Mouse (Mus musculus) midbrain, embryonic 12.5 days (tissue): ENCODE data around the gene Ralgps2. TPM values are rescaled to one million over a fixed set of nuclear protein-coding genes. Genes with fewer than 3 reads are reported as not detected.

Experiments used
- ATAC-seq: fragments of 200-750 bp; cut with Nextera tagmentation; 2 replicates; pipeline ENCODE4 v1.8.0; 2017; ENCODE audit warnings: low read depth, moderate TSS enrichment, moderate library complexity; ENCODE audit not compliant: low FRiP score
- H3K27ac ChIP-seq: fragments of 300-500 bp; sonication (generic); replicated peaks from 2 replicates; pipeline ENCODE4 v1.5.1; 2016; ENCODE audit warnings: mild to moderate bottlenecking
- H3K27me3 ChIP-seq: fragments of 300-500 bp; sonication (generic); 2 replicates; pipeline ENCODE4 v1.6.1; 2016; ENCODE audit warnings: mild to moderate bottlenecking
- H3K36me3 ChIP-seq: fragments of 300-500 bp; sonication (generic); 2 replicates; pipeline ENCODE4 v1.6.1; 2016
- H3K4me1 ChIP-seq: fragments of 300-500 bp; sonication (generic); 2 replicates; pipeline ENCODE4 v1.6.1; 2016
- H3K4me2 ChIP-seq: fragments of 300-500 bp; sonication (generic); replicated peaks from 2 replicates; pipeline ENCODE4 v1.6.1; 2016; ENCODE audit warnings: mild to moderate bottlenecking, moderate library complexity
- H3K4me3 ChIP-seq: fragments of 300-500 bp; sonication (generic); 2 replicates; pipeline ENCODE4 v1.5.1; 2016; ENCODE audit warnings: mild to moderate bottlenecking
- H3K9ac ChIP-seq: fragments of 300-500 bp; sonication (generic); replicated peaks from 2 replicates; pipeline ENCODE4 v1.6.1; 2016; ENCODE audit warnings: mild to moderate bottlenecking, moderate library complexity
- H3K9me3 ChIP-seq: fragments of 300-500 bp; sonication (generic); 2 replicates; pipeline ENCODE4 v1.6.1; 2016; ENCODE audit warnings: mild to moderate bottlenecking
- WGBS: fragments of 180-500 bp; shearing (Covaris S2); methylation state at CpG from one replicate; pipeline ENCODE4 v1.1.7; 2016; 5-methylcytosine and 5-hydroxymethylcytosine counted together
- polyA plus RNA-seq: library from polyadenylated mRNA; unstranded; fragments of >200 nt; fragmentation: Nextera tagmentation; extraction: Ambion mirVana; gene quantifications from 2 replicates; pipeline ENCODE4 v1.2.1, GENCODE M21; 2016

Gene Ralgps2
- polyA plus RNA-seq, 1 experiment from 2014 or later = 125 TPM

GRCm38 (mm10) chr1:156921290-156921994, 18.0 kb downstream of the Ralgps2 start:
- Histone ChIP-seq H3K27ac (0 out of 2 replicates have a peak overlapping the region, but pooled peaks have one; percentile 8), H3K4me2 (no peak overlapping the region), H3K9me3 (no peaks in the 10 kb centered on the region), H3K9ac (no peak overlapping the region), H3K27me3 (no peaks in the 10 kb centered on the region), H3K36me3 (no peaks in the 10 kb centered on the region), H3K4me1 (peaks cover 28% of the 10 kb centered on the region), H3K4me3 (no peak overlapping the region)
- ATAC-seq = no peak
- 74% methylated on average over 12 of the region's 12 CpGs for WGBS

GRCm38 (mm10) chr1:156917460-156917859, 22.0 kb downstream of the Ralgps2 start:
- Histone ChIP-seq H3K9ac (no peak overlapping the region), H3K4me3 (no peak overlapping the region), H3K9me3 (no peaks in the 10 kb centered on the region), H3K4me1 (peaks cover 23% of the 10 kb centered on the region), H3K4me2 (no peak overlapping the region), H3K36me3 (no peaks in the 10 kb centered on the region), H3K27me3 (no peaks in the 10 kb centered on the region), H3K27ac (no peak overlapping the region)
- 0 out of 2 replicates have a peak, but pooled peaks have one; percentile 49 for ATAC-seq
- WGBS = 13% methylated on average over 3 of the region's 3 CpGs

DNA sequence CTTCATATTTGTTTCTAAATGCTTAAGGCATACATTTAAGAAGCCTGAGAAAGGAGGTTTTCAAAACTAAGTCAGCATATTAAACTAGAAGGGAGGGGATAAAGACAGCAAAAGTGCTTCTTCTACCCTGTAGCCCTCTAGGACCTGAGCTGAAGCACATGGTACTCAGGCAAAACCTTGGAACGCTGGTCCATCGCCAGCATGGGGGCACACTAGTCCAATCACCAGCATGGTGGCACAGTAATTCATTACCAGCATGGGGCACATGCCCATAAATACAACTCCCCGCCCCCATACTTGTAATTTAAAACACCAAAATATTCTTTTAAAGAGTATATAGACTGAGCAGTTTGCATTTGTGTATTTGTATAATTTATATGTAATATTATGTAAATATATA, 23.1 kb downstream of the Ralgps2 start:
- Histone ChIP-seq H3K27me3 (no peaks in the 10 kb centered on the region), H3K4me3 (no peak overlapping the region), H3K9ac (no peak overlapping the region), H3K4me2 (no peak overlapping the region), H3K4me1 (peaks cover 20% of the 10 kb centered on the region), H3K27ac (no peak overlapping the region), H3K9me3 (no peaks in the 10 kb centered on the region), H3K36me3 (no peaks in the 10 kb centered on the region)
- WGBS = 89% methylated on average over 3 of the region's 3 CpGs
- no peak for ATAC-seq

DNA sequence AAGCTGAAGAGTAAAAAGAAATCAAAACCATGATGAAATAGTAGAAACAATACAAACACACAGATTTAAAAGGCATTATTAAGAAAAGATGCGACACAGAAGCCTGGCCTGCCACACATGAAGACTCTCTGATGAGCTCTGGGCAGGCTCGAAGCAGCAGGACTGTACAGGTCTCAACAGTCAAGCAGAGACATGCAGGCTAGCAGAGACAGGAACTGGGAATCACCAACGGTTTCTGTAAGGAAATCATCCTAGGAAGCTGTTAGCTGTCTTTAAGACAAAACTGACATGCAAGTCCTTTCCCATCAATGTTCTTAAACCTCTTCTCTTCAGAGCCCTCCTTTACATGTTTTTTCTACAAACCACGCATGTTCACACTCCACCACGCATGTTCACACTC, 24.5 kb downstream of the Ralgps2 start:
- 89% methylated on average over 5 of the region's 5 CpGs for WGBS
- ATAC-seq = no peak
- Histone ChIP-seq H3K27ac (no peak overlapping the region), H3K36me3 (no peaks in the 10 kb centered on the region), H3K4me3 (no peak overlapping the region), H3K4me2 (no peak overlapping the region), H3K9ac (no peak overlapping the region), H3K9me3 (no peaks in the 10 kb centered on the region), H3K4me1 (peaks cover 8% of the 10 kb centered on the region; the same call in 1 of the 2 replicates), H3K27me3 (no peaks in the 10 kb centered on the region)

DNA sequence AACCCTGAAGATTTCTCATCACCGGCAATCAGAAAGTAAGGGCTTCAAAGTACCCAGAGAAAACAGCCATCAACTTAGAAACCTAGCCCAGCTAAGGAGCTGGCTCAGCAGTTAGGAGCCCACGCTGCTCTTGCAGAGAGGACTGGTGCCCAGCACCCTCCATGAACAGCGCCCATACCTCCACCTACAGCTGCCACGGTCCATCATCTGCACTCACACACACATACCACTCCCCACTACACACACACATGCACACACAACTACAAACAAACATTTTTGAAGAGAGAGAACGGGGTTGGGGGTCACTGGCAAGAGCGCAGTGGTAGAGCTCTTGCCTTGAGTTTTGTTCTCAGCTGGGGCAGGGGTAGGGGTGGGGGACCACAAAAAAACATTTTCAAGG, 26.2 kb downstream of the Ralgps2 start:
- WGBS = 94% methylated on average over 6 of the region's 6 CpGs
- ATAC-seq = no peak
- Histone ChIP-seq H3K4me1 (0 out of 2 replicates have a peak, but pooled peaks cover 4% of the 10 kb centered on the region), H3K9ac (no peak overlapping the region), H3K27ac (no peak overlapping the region), H3K27me3 (no peaks in the 10 kb centered on the region), H3K36me3 (no peaks in the 10 kb centered on the region), H3K4me2 (no peak overlapping the region), H3K9me3 (no peaks in the 10 kb centered on the region), H3K4me3 (no peak overlapping the region)

DNA sequence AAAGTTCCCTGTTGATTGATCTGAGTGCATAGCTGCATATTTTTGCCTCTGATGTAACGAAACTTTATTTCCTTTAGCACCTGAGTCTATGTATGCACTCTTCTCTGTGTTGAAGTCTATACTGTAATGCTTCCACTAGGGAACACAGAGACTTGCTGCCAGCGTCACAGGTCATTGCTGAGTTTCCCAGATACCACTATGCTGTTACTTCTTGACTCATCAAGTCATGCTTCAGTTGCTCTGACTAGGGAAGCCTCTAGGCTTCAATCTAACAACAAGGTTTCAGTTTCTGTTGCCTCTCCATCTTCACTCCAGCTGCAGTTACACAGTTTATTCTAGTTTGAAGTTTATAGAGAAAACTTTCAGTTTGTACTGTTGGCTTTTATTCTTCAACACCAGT, 28.5 kb downstream of the Ralgps2 start:
- H3K27me3 ChIP-seq = no peaks in the 10 kb centered on the region
- WGBS = 76% methylated on average over 2 of the region's 2 CpGs
- ATAC-seq = no peak
- no peak overlapping the region for H3K9ac ChIP-seq
- H3K4me1 ChIP-seq = 0 out of 2 replicates have a peak, but pooled peaks cover 4% of the 10 kb centered on the region
- H3K36me3 ChIP-seq = peaks cover 7% of the 10 kb centered on the region; the same call in 1 of the 2 replicates
- H3K27ac ChIP-seq = no peak overlapping the region
- no peak overlapping the region for H3K4me2 ChIP-seq
- no peaks in the 10 kb centered on the region for H3K9me3 ChIP-seq
- H3K4me3 ChIP-seq = no peak overlapping the region

DNA sequence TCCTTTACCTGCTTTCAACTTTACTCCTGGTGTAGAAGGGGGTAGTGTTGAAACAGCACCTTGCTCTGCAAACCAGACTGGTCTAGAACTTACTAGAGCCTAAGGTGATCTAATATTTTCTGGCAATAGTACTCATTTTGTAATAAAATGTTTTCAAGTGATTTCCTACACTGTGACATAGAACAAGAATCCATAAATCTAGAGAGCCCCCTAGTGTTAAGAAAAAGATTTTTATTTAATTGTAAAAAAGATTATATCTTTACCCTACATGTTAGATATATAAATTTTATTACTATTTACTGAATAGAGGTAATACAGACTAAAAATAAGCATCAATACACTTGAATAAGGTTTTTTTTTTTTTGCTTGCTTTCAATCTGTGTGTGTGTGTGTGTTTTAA, 29.6 kb downstream of the Ralgps2 start:
- H3K9me3 ChIP-seq = no peaks in the 10 kb centered on the region
- H3K27ac ChIP-seq = no peak overlapping the region
- no peak overlapping the region for H3K9ac ChIP-seq
- H3K4me1 ChIP-seq = 0 out of 2 replicates have a peak, but pooled peaks cover under 1% of the 10 kb centered on the region
- no peak overlapping the region for H3K4me2 ChIP-seq
- peaks cover 7% of the 10 kb centered on the region; the same call in 1 of the 2 replicates for H3K36me3 ChIP-seq
- H3K4me3 ChIP-seq = no peak overlapping the region
- no peak for ATAC-seq
- no peaks in the 10 kb centered on the region for H3K27me3 ChIP-seq

DNA sequence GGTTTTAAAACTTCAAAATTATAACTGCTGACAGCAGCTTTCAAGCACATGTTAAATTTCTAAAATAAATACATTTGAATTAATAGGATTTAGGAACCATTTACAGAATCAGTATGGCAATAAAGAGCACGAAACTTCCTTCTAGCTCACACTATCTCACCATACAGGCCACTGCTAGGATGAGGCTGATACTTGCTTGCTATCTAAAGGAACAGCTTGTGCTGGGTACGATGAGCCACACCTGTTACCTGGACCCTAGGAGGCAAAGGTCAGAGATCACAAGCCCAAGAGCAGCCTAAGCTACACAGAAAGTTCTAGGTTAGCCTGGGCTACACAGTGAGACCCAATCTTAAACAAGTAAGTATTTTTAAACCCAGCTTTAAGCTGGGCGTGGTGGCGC, 30.2 kb downstream of the Ralgps2 start:
- H3K27me3 ChIP-seq = no peaks in the 10 kb centered on the region
- H3K4me1 ChIP-seq = no peaks in the 10 kb centered on the region
- H3K4me3 ChIP-seq = no peak overlapping the region
- H3K4me2 ChIP-seq = no peak overlapping the region
- WGBS = 97% methylated on average over 4 of the region's 4 CpGs
- no peak overlapping the region for H3K27ac ChIP-seq
- no peak overlapping the region for H3K9ac ChIP-seq
- H3K36me3 ChIP-seq = peaks cover 7% of the 10 kb centered on the region; the same call in 1 of the 2 replicates
- no peak for ATAC-seq
- no peaks in the 10 kb centered on the region for H3K9me3 ChIP-seq

DNA sequence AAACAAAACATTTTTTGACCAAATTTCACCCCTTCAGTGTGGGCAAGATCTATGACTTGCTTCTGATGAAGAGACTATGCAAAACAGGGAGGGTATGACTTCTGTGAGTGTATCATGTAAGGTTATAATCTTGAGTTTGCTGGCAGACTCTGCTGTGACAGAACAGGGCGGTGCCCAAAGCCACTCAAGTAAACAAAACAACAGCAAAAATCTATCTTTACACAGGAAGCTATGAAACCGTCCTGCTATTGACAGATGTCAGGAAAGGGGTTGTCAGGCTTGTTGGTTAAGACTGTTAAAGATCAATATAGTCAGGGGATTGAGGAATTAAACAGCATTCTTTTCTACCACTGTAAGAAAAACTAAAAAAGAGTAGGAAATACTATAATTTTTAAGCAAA, 33.8 kb downstream of the Ralgps2 start:
- no peak for ATAC-seq
- Histone ChIP-seq H3K9me3 (no peaks in the 10 kb centered on the region), H3K4me1 (no peaks in the 10 kb centered on the region), H3K4me2 (no peak overlapping the region), H3K4me3 (no peak overlapping the region), H3K27me3 (no peaks in the 10 kb centered on the region), H3K27ac (no peak overlapping the region), H3K9ac (no peak overlapping the region), H3K36me3 (peaks cover 7% of the 10 kb centered on the region; the same call in 1 of the 2 replicates)
- 89% methylated on average over 2 of the region's 2 CpGs for WGBS

DNA sequence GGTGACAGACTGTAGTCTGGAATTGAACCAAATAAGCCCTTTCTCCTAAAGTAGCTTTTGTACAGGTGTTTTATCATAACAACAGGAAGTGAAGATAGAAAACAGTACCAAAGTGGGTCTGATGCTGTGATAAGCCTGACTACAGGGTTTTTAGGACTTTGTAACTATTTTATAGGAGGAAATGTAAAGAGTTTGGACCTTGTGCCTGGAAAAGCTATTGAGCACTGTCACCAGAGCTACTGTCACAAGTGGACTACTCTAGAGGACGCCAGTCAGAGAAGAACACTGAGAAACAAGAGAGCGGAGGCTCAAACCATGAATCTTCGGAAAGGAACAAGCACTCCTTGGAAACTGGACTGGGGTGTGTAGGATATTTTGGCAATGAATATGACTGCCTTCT, 35.5 kb downstream of the Ralgps2 start:
- no peak for ATAC-seq
- H3K36me3 ChIP-seq = peaks cover 12% of the 10 kb centered on the region; the same call in 1 of the 2 replicates
- 93% methylated on average over 3 of the region's 3 CpGs for WGBS

DNA sequence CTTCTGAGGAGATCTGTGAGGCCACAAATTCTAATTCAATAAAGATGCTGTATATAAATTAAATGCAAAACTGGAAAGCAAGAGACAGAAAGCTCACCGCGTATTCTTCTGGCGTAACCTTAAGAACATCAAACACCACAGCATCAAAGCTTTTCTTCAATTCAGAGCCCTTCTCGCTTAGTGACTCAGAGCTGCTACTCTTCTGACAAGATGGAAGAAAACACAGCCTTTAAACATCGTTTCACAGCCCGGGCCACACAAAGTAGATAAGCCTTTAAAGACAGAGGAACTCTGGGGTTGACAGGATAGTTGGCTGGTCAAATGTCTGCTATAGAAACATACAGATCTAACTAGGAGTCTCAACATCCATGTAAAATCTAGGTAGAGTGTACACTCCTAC, 37.7 kb downstream of the Ralgps2 start:
- Histone ChIP-seq H3K9me3 (no peaks in the 10 kb centered on the region), H3K9ac (no peak overlapping the region), H3K4me2 (no peak overlapping the region), H3K27ac (no peak overlapping the region), H3K4me3 (no peak overlapping the region), H3K36me3 (peaks cover 12% of the 10 kb centered on the region; the same call in 1 of the 2 replicates), H3K27me3 (no peaks in the 10 kb centered on the region), H3K4me1 (0 out of 2 replicates have a peak, but pooled peaks cover 3% of the 10 kb centered on the region)
- ATAC-seq = no peak
- WGBS = 62% methylated on average over 6 of the region's 6 CpGs

More for the DNA sequence above, 35.5 kb downstream of the Ralgps2 start:
- Histone ChIP-seq H3K4me1 (no peaks in the 10 kb centered on the region), H3K4me3 (no peak overlapping the region), H3K9me3 (no peaks in the 10 kb centered on the region), H3K4me2 (no peak overlapping the region), H3K27me3 (no peaks in the 10 kb centered on the region), H3K27ac (no peak overlapping the region), H3K9ac (no peak overlapping the region)

GRCm38 (mm10) chr1:156891561-156891960, 47.9 kb downstream of the Ralgps2 start:
- no peak overlapping the region for H3K4me3 ChIP-seq
- no peaks in the 10 kb centered on the region for H3K27me3 ChIP-seq
- WGBS = 94% methylated on average over 4 of the region's 4 CpGs
- H3K36me3 ChIP-seq = peaks cover 9% of the 10 kb centered on the region
- H3K9me3 ChIP-seq = no peaks in the 10 kb centered on the region
- H3K4me1 ChIP-seq = no peaks in the 10 kb centered on the region; the same call in 1 of the 2 replicates
- H3K9ac ChIP-seq = no peak overlapping the region
- no peak overlapping the region for H3K4me2 ChIP-seq
- ATAC-seq = no peak
- no peak overlapping the region for H3K27ac ChIP-seq
